Mouse (Mus musculus) limb, embryonic 12.5 days (tissue): Measurements from ENCODE around the gene Thbs2. TPM values are rescaled to one million over a fixed set of nuclear protein-coding genes. Genes with fewer than 3 reads are reported as not detected.
A peak's percentile ranks its signal among the peaks of the same experiment; 100 is the strongest.
"Not testable (repeated sequence)": the region's sequence is repeated elsewhere in the genome, so short reads cannot be mapped to it uniquely, and the experiment has no call there.

Source experiments
- ATAC-seq: fragments of 200-750 bp; cut with Nextera tagmentation; 2 replicates; pipeline ENCODE4 v1.8.0; 2017; ENCODE audit warnings: low read depth, moderate TSS enrichment; ENCODE audit not compliant: insufficient number of reproducible peaks, insufficient read depth, low FRiP score, low TSS enrichment
- H3K27ac ChIP-seq: fragments of 300-500 bp; sonication (generic); 2 replicates; pipeline ENCODE4 v1.5.1; 2016; ENCODE audit warnings: mild to moderate bottlenecking, moderate library complexity
- H3K27me3 ChIP-seq: fragments of 300-500 bp; sonication (generic); 2 replicates; pipeline ENCODE4 v1.6.1; 2016; ENCODE audit warnings: mild to moderate bottlenecking, moderate library complexity
- H3K36me3 ChIP-seq: fragments of 300-500 bp; sonication (generic); 2 replicates; pipeline ENCODE4 v1.6.1; 2016; ENCODE audit warnings: mild to moderate bottlenecking, moderate library complexity
- H3K4me1 ChIP-seq: fragments of 300-500 bp; sonication (generic); replicated peaks from 2 replicates; pipeline ENCODE4 v1.6.1; 2016
- H3K4me2 ChIP-seq: fragments of 300-500 bp; sonication (generic); 2 replicates; pipeline ENCODE4 v1.6.1; 2016; ENCODE audit warnings: mild to moderate bottlenecking, moderate library complexity
- H3K4me3 ChIP-seq: fragments of 300-500 bp; sonication (generic); replicated peaks from 2 replicates; pipeline ENCODE4 v1.5.1; 2016; ENCODE audit warnings: mild to moderate bottlenecking
- H3K9ac ChIP-seq: fragments of 300-500 bp; sonication (generic); replicated peaks from 2 replicates; pipeline ENCODE4 v1.6.1; 2016; ENCODE audit warnings: mild to moderate bottlenecking, moderate library complexity
- H3K9me3 ChIP-seq: fragments of 300-500 bp; sonication (generic); 2 replicates; pipeline ENCODE4 v1.6.1; 2016; ENCODE audit warnings: mild to moderate bottlenecking, moderate library complexity
- WGBS: fragments of 180-500 bp; shearing (Covaris S2); methylation state at CpG from one replicate; pipeline ENCODE4 v1.1.7; 2016; 5-methylcytosine and 5-hydroxymethylcytosine counted together
- polyA plus RNA-seq: library from polyadenylated mRNA; unstranded; fragments of >200 nt; fragmentation: Nextera tagmentation; extraction: Ambion mirVana; gene quantifications from 2 replicates; pipeline ENCODE4 v1.2.1, GENCODE M21; 2016

Gene Thbs2
- polyA plus RNA-seq, 1 experiment from 2014 or later: 4.7 TPM

DNA sequence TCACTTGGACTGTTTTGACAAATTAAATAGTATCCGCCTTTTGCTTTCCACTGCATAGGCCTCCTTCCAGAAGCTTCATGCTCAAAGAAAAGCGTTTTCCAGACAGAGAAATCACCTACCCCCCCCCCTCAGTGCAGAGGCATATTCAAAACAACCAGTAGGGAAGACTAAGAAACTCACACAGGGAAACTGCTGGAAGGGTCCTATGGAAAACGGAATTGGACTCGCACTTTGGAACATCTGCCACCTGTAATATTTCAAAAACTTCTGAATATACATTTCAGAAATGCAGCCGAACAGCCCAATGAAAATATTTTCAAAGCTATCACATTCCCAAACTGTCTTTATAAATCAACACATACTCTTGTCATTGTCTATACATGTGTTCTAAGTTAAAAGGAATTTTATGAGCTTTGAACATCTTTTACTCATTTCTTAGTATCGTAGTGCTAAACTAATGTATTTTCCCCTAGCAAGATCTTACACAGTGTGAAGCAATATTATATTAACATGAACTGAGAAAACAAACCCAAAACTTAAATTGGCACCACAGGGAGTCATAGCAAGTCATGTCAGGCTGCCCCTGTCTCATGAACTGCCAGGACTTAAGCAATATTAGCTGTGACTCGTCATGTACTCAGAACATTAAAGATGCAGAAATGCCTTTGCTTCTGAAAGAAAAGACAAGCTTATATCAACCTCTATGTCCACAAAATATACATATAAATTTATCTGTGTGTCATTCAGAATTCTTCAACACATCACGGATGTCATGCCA is 58.3 kb downstream of the Thbs2 start:
- Histone ChIP-seq H3K4me1 (no peaks in the 10 kb centered on the region), H3K4me3 (no peak overlapping the region)
- WGBS: 75% methylated on average over 8 of the region's 8 CpGs

GRCm38 (mm10) chr17:14628901-14629300 is 65.1 kb downstream of the Thbs2 start:
- no peaks in the 10 kb centered on the region for H3K27me3 ChIP-seq
- no peak for ATAC-seq
- peaks cover 7% of the 10 kb centered on the region; the same call in 1 of the 2 replicates for H3K4me1 ChIP-seq
- H3K27ac ChIP-seq: no peak overlapping the region
- 65% methylated on average over 4 of the region's 4 CpGs for WGBS
- H3K4me2 ChIP-seq: no peak overlapping the region
- no peaks in the 10 kb centered on the region for H3K9me3 ChIP-seq
- no peaks in the 10 kb centered on the region for H3K36me3 ChIP-seq
- no peak overlapping the region for H3K4me3 ChIP-seq
- H3K9ac ChIP-seq: no peak overlapping the region

More for the DNA sequence above, 58.3 kb downstream of the Thbs2 start:
- no peak overlapping the region for H3K9ac ChIP-seq
- no peaks in the 10 kb centered on the region for H3K27me3 ChIP-seq
- H3K36me3 ChIP-seq: no peaks in the 10 kb centered on the region
- no peak overlapping the region for H3K27ac ChIP-seq
- H3K9me3 ChIP-seq: no peaks in the 10 kb centered on the region
- H3K4me2 ChIP-seq: no peak overlapping the region
- no peak for ATAC-seq

- H3K36me3 ChIP-seq: no peaks in the 10 kb centered on the region
- no peaks in the 10 kb centered on the region for H3K9me3 ChIP-seq
- no peaks in the 10 kb centered on the region for H3K27me3 ChIP-seq
- H3K27ac ChIP-seq: no peak overlapping the region
- no peak for ATAC-seq
- peaks cover 7% of the 10 kb centered on the region; the same call in 1 of the 2 replicates for H3K4me1 ChIP-seq
- no peak overlapping the region for H3K4me2 ChIP-seq
- H3K4me3 ChIP-seq: no peak overlapping the region
- no peak overlapping the region for H3K9ac ChIP-seq
- WGBS: 85% methylated on average over 12 of the region's 12 CpGs
These were observed 66.2 kb downstream of the Thbs2 start for GRCm38 (mm10) chr17:14627828-14628338.

GRCm38 (mm10) chr17:14624433-14624832 is 69.6 kb downstream of the Thbs2 start:
- 23% methylated on average over 8 of the region's 8 CpGs for WGBS
- peaks cover 7% of the 10 kb centered on the region; the same call in 1 of the 2 replicates for H3K4me1 ChIP-seq
- H3K4me3 ChIP-seq: 0 out of 2 replicates have a peak overlapping the region, but pooled peaks have one; percentile 12
- H3K27me3 ChIP-seq: no peaks in the 10 kb centered on the region
- no peaks in the 10 kb centered on the region for H3K36me3 ChIP-seq
- H3K9ac ChIP-seq: peak overlapping the region; percentile 34; the same call in 1 of the 2 replicates
- H3K27ac ChIP-seq: peak overlapping the region; percentile 50
- H3K9me3 ChIP-seq: no peaks in the 10 kb centered on the region
- H3K4me2 ChIP-seq: peak overlapping the region; percentile 45
- peak; percentile 63; the same call in 1 of the 2 replicates for ATAC-seq

DNA sequence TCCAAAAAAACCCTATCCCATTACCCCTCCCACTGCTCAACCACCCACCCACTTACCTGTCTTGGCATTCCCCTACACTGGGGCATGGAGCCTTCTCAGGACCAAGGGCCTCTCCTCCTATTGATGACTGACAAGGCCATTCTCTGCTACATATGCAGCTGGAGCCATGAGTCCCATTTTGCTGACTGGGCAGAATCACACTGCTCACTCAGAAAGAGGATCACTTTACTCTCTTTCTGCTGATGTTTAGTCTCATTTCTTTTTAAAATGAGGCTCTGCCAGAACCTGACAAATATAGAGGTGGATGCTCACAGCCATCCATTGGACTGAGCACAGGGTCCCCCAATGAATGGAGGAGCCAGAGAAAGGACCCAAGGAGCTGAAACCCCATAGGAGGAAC is 73.0 kb downstream of the Thbs2 start:
- H3K4me1 ChIP-seq, H3K4me2 ChIP-seq, H3K27me3 ChIP-seq, H3K4me3 ChIP-seq, H3K9me3 ChIP-seq, ATAC-seq, H3K9ac ChIP-seq, H3K36me3 ChIP-seq, H3K27ac ChIP-seq: not testable (repeated sequence)

DNA sequence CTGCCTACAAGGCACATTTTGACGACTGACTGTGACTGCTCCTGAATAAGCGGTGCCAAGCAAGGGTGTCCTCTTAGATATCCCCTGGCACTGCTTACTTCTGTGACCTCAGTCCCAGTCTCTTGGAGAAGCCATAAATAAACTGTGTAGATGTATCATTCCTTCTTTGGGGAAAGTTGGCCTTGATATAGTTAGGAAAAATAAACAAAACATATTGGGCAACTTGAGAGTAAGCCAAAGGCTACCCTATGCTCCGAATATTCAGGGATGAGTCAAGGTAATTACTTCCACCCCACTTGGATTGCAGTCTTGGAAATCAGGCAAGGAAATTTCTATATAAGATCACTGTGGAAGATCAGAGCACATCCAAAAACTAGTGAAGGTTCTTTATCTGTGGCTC is 74.0 kb downstream of the Thbs2 start:
- Histone ChIP-seq H3K4me2 (no peak overlapping the region), H3K4me1 (peaks cover 7% of the 10 kb centered on the region; the same call in 1 of the 2 replicates), H3K36me3 (no peaks in the 10 kb centered on the region), H3K4me3 (no peak overlapping the region), H3K9ac (no peak overlapping the region), H3K9me3 (no peaks in the 10 kb centered on the region), H3K27ac (no peak overlapping the region), H3K27me3 (no peaks in the 10 kb centered on the region)
- 89% methylated on average over 3 of the region's 3 CpGs for WGBS
- no peak for ATAC-seq

- ATAC-seq: no peak
- Histone ChIP-seq H3K9ac (no peak overlapping the region), H3K4me3 (no peak overlapping the region), H3K4me1 (0 out of 2 replicates have a peak, but pooled peaks cover under 1% of the 10 kb centered on the region), H3K9me3 (no peaks in the 10 kb centered on the region), H3K27ac (no peak overlapping the region), H3K27me3 (no peaks in the 10 kb centered on the region), H3K36me3 (no peaks in the 10 kb centered on the region), H3K4me2 (no peak overlapping the region)
- 59% methylated on average over 4 of the region's 4 CpGs for WGBS
These were observed 75.0 kb downstream of the Thbs2 start for GRCm38 (mm10) chr17:14619038-14619437.

Other genes starting within 250 kb of the Thbs2 start
- 4.3 and 6.0 TPM in 2 replicates for gene Wdr27, start 248.9 kb upstream of the Thbs2 start, polyA plus RNA-seq
- gene 1600012H06Rik, start 248.9 kb upstream of the Thbs2 start, polyA plus RNA-seq: 27.3 and 29.4 TPM in 2 replicates